ENCODE assay signal across 21 mouse cellular contexts in the genomic region with DNA sequence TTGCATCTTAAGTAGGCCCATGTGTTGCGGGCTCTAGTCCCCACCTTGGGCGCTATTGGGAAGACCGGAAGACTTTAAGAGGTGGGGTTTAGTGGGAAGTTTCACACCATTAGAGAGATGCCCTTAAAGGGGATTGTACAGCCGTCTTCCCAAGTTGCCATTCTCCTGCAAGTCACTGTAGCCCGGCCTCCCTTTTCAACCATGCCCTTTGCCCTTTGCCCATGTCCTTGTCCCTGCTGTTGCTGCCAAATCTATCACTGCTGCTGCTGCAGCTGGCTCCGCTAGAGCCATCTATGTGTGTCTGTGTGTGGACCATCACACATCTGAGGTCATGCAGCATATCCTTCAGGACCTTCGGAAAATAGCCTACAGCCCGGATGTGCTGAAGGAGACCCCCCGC. TPM values are rescaled to one million over a fixed set of nuclear protein-coding genes. Genes with fewer than 3 reads are reported as not detected.
DNase-seq lines count a peak whose midpoint lies in the region; ATAC-seq and TF ChIP-seq lines count a peak whose summit lies in the region.
"Had no signal": no experiment of that assay in that cellular context is flagged by ENCODE, and none has a peak within 500 bp of the region (broad histone marks: within the 10 kb centered on the region; RNA-seq: fewer than 3 reads in every experiment).

No protein-coding gene starts in this region.

- no peak overlapping the region for H3K4me3 ChIP-seq in heart, postnatal 0 days (ENCODE audit: low read depth, low read length)
- no peak overlapping the region for H3K4me3 ChIP-seq in liver, adult 2 months (ENCODE audit: insufficient read depth, low read depth, low read length)
- H3K4me3 ChIP-seq in liver, embryonic 12.5 days = no peak overlapping the region
- H3K4me3 ChIP-seq: embryonic facial prominence, embryonic 15.5 days; gastrocnemius, adult 2 months; hindbrain, embryonic 12.5 days; limb, embryonic 12.5 days; liver, embryonic 15.5 days had no signal

- H3K9me3 ChIP-seq in heart, postnatal 0 days (replicated peaks; ENCODE audit: control insufficient read depth, low read length) = no peaks in the 10 kb centered on the region
- H3K9me3 ChIP-seq in liver, embryonic 12.5 days (replicated peaks) = no peaks in the 10 kb centered on the region
- H3K9me3 ChIP-seq: embryonic facial prominence, embryonic 15.5 days; hindbrain, embryonic 12.5 days; limb, embryonic 12.5 days; liver, embryonic 15.5 days had no signal

- no peaks in the 10 kb centered on the region for H3K27me3 ChIP-seq in heart, postnatal 0 days (ENCODE audit: control insufficient read depth, insufficient read depth, low read length)
- H3K27me3 ChIP-seq in liver, adult 2 months (ENCODE audit: control insufficient read depth, insufficient read depth, low read length) = no peaks in the 10 kb centered on the region
- H3K27me3 ChIP-seq in liver, embryonic 12.5 days (replicated peaks) = peaks cover 21% of the 10 kb centered on the region
- H3K27me3 ChIP-seq: embryonic facial prominence, embryonic 15.5 days; hindbrain, embryonic 12.5 days; limb, embryonic 12.5 days had no signal

- H3K9ac ChIP-seq in heart, postnatal 0 days (replicated peaks; ENCODE audit: low read depth, low read length) = no peak overlapping the region
- H3K9ac ChIP-seq in liver, adult 2 months (ENCODE audit: low read depth, low read length) = no peak overlapping the region
- H3K9ac ChIP-seq in liver, embryonic 12.5 days = no peak overlapping the region
- H3K9ac ChIP-seq: embryonic facial prominence, embryonic 15.5 days; hindbrain, embryonic 12.5 days; limb, embryonic 12.5 days; liver, embryonic 15.5 days had no signal

- no peaks in the 10 kb centered on the region for H3K36me3 ChIP-seq in heart, postnatal 0 days (replicated peaks; ENCODE audit: control insufficient read depth, insufficient read depth, low read length)
- H3K36me3 ChIP-seq in liver, adult 2 months (ENCODE audit: control insufficient read depth, insufficient read depth, low read length) = no peaks in the 10 kb centered on the region
- no peaks in the 10 kb centered on the region for H3K36me3 ChIP-seq in liver, embryonic 12.5 days
- H3K36me3 ChIP-seq: embryonic facial prominence, embryonic 15.5 days; hindbrain, embryonic 12.5 days; limb, embryonic 12.5 days; liver, embryonic 15.5 days had no signal

- WGBS in heart, postnatal 0 days = 69% methylated on average over 9 of the region's 9 CpGs
- WGBS in liver, adult 2 months = 41% methylated on average over 9 of the region's 9 CpGs
- 65% methylated on average over 9 of the region's 9 CpGs for WGBS in liver, embryonic 12.5 days (ENCODE audit: insufficient replicate concordance)

- TF ChIP-seq POLR2A in liver, adult 2 months (IDR thresholded peaks at IDR 0.05; ENCODE audit: extremely low read depth, insufficient read depth, low read length) = no peak

- no peak for TF ChIP-seq CTCF in heart, postnatal 0 days (IDR thresholded peaks at IDR 0.05; ENCODE audit: low read depth)
- no peak for TF ChIP-seq CTCF in liver, adult 2 months (IDR thresholded peaks at IDR 0.05; ENCODE audit: low read depth, low read length)

- DNase-seq in cerebellum, adult 9-11 months = peak; percentile 13
- no peak for DNase-seq in cerebellum, postnatal 10 days
- no peak for DNase-seq in heart, postnatal 0 days (ENCODE audit: low spot score)
- DNase-seq in heart, adult 8-10 months (ENCODE audit: low spot score) = no peak
- peak; percentile 91 for DNase-seq in liver, adult 2 months (ENCODE audit: extremely low read depth, low read depth, low spot score)
- DNase-seq in thymus, postnatal 10 days (ENCODE audit: low spot score in 2 of 2) = no peak
- DNase-seq: adrenal gland, postnatal 10 days; cerebellum, adult 2 months; gastrocnemius, adult 2 months; heart, postnatal 14 days; right cerebral cortex, adult 18-20 months; right cerebral cortex, postnatal 4 days; thymus, postnatal 36 days had no signal

- no peaks in the 10 kb centered on the region for H3K79me2 ChIP-seq in liver, adult 2 months (ENCODE audit: control insufficient read depth, insufficient read depth, low read length)

- H3K4me2 ChIP-seq in heart, postnatal 0 days (ENCODE audit: low read depth, low read length) = no peak overlapping the region
- no peak overlapping the region for H3K4me2 ChIP-seq in liver, embryonic 12.5 days
- H3K4me2 ChIP-seq: embryonic facial prominence, embryonic 15.5 days; hindbrain, embryonic 12.5 days; limb, embryonic 12.5 days; liver, embryonic 15.5 days had no signal

- no peak for ATAC-seq in heart, postnatal 0 days (ENCODE audit: insufficient read depth, low read depth)
- ATAC-seq in liver, embryonic 12.5 days = no peak
- ATAC-seq: forebrain, embryonic 14.5 days; intestine, postnatal 0 days had no signal

- peaks cover 47% of the 10 kb centered on the region for H3K4me1 ChIP-seq in heart, postnatal 0 days (ENCODE audit: control insufficient read depth, insufficient read depth)
- H3K4me1 ChIP-seq in liver, adult 2 months (ENCODE audit: control insufficient read depth, insufficient read depth, low read length) = peaks cover 47% of the 10 kb centered on the region
- peaks cover 17% of the 10 kb centered on the region for H3K4me1 ChIP-seq in liver, embryonic 12.5 days

- TF ChIP-seq EP300 in heart, postnatal 0 days (IDR thresholded peaks at IDR 0.05; ENCODE audit: low read depth) = no peak

- H3K27ac ChIP-seq in heart, postnatal 0 days (ENCODE audit: low read depth) = peak overlapping the region; percentile 89
- peak overlapping the region; percentile 84 for H3K27ac ChIP-seq in liver, adult 2 months (replicated peaks; ENCODE audit: insufficient read depth, low read depth, low read length)
- H3K27ac ChIP-seq in liver, embryonic 12.5 days = no peak overlapping the region
- H3K27ac ChIP-seq: embryonic facial prominence, embryonic 15.5 days; hindbrain, embryonic 12.5 days; limb, embryonic 12.5 days; macrophage had no signal

RNA-seq across cellular contexts. Expression of a gene that starts 13.1 kb away (rescaled TPM):
- total RNA-seq in heart, postnatal 0 days (2014; rRNA removed; ENCODE audit: low replicate concordance) = 23.3 and 24.0 TPM in 2 replicates
- 26.3 and 35.3 TPM in 2 replicates for polyA plus RNA-seq in heart, postnatal 0 days (2015; fragmentation: Nextera tagmentation; extraction: Ambion mirVana)
- total RNA-seq in heart, adult 8-10 months (2022) = 10 to 100 TPM; 17.2 to 28.0 (median 21.1) TPM
- total RNA-seq in liver, adult 2 months (2014; rRNA removed) = 51.4 and 70.2 TPM in 2 replicates
- 32.6 and 32.9 TPM in 2 replicates for polyA plus RNA-seq in liver, adult 2 months (2012; rRNA removed)
- 61.1 and 68.6 TPM in 2 replicates for polyA plus RNA-seq in liver, embryonic 12.5 days (2016; fragmentation: Nextera tagmentation; extraction: Ambion mirVana)

RNA-seq across cellular contexts. Expression of a gene that starts 13.4 kb away (rescaled TPM):
- total RNA-seq in heart, postnatal 0 days (2014; rRNA removed; ENCODE audit: low replicate concordance) = 19.5 and 21.8 TPM in 2 replicates
- polyA plus RNA-seq in heart, postnatal 0 days (2015; fragmentation: Nextera tagmentation; extraction: Ambion mirVana) = 6.4 and 6.5 TPM in 2 replicates
- total RNA-seq in heart, adult 8-10 months (2022) = 10 to 100 TPM in 2 of 4 experiments, 1 to 10 TPM in 2; 7.4 to 10.3 (median 9.9) TPM
- total RNA-seq in liver, adult 2 months (2014; rRNA removed) = 4.9 and 5.8 TPM in 2 replicates
- 9.4 and 14.4 TPM in 2 replicates for polyA plus RNA-seq in liver, adult 2 months (2012; rRNA removed)
- 6.9 and 7.6 TPM in 2 replicates for polyA plus RNA-seq in liver, embryonic 12.5 days (2016; fragmentation: Nextera tagmentation; extraction: Ambion mirVana)

RNA-seq across cellular contexts. Expression of a gene that starts 29.4 kb away (rescaled TPM):
- 98.4 and 139 TPM in 2 replicates for total RNA-seq in heart, postnatal 0 days (2014; rRNA removed; ENCODE audit: low replicate concordance)
- 50.6 and 71.1 TPM in 2 replicates for polyA plus RNA-seq in heart, postnatal 0 days (2015; fragmentation: Nextera tagmentation; extraction: Ambion mirVana)
- total RNA-seq in heart, adult 8-10 months (2022) = 100 to 1,000 TPM in 1 of 4 experiments, 10 to 100 TPM in 3; 70.8 to 183 (median 86.1) TPM
- total RNA-seq in liver, adult 2 months (2014; rRNA removed) = 59.7 and 68.3 TPM in 2 replicates
- 17.7 and 31.2 TPM in 2 replicates for polyA plus RNA-seq in liver, adult 2 months (2012; rRNA removed)
- polyA plus RNA-seq in liver, embryonic 12.5 days (2016; fragmentation: Nextera tagmentation; extraction: Ambion mirVana) = 22.5 and 23.5 TPM in 2 replicates

Comparison
In these comparisons a context has a peak if more than half of its experiments do, and no peak if none do; other contexts are left out.
1. DNase-seq: peak in cerebellum, adult 9-11 months (single experiment) and liver, adult 2 months (single experiment); none in cerebellum, postnatal 10 days (0 of 2), heart, postnatal 0 days (single experiment), heart, adult 8-10 months (single experiment) and thymus, postnatal 10 days (0 of 2).